Mouse (Mus musculus) hindbrain, embryonic 15.5 days (tissue): ENCODE results near the gene Rsph1. TPM values are rescaled to one million over a fixed set of nuclear protein-coding genes. Genes with fewer than 3 reads are reported as not detected.

Experiments used
- ATAC-seq: fragments of 200-750 bp; cut with Nextera tagmentation; 2 replicates; pipeline ENCODE4 v1.8.0; 2017; ENCODE audit warnings: low read depth, moderate number of reproducible peaks, moderate TSS enrichment; ENCODE audit not compliant: low FRiP score
- H3K27ac ChIP-seq: fragments of 300-500 bp; sonication (generic); replicated peaks from 2 replicates; pipeline ENCODE4 v1.5.1; 2015; ENCODE audit warnings: mild to moderate bottlenecking, inconsistent platforms
- H3K27me3 ChIP-seq: fragments of 300-500 bp; sonication (generic); 2 replicates; pipeline ENCODE4 v1.6.1; 2015; ENCODE audit warnings: control low read depth, inconsistent platforms
- H3K36me3 ChIP-seq: fragments of 300-500 bp; sonication (generic); 2 replicates; pipeline ENCODE4 v1.6.1; 2015; ENCODE audit warnings: control low read depth, inconsistent platforms
- H3K4me1 ChIP-seq: fragments of 300-500 bp; sonication (generic); replicated peaks from 2 replicates; pipeline ENCODE4 v1.6.1; 2015; ENCODE audit warnings: control low read depth, inconsistent platforms
- H3K4me2 ChIP-seq: fragments of 300-500 bp; sonication (generic); 2 replicates; pipeline ENCODE4 v1.6.1; 2015; ENCODE audit warnings: moderate library complexity, mild to moderate bottlenecking, inconsistent platforms
- H3K4me3 ChIP-seq: fragments of 300-500 bp; sonication (generic); 2 replicates; pipeline ENCODE4 v1.5.1; 2015; ENCODE audit warnings: mild to moderate bottlenecking, inconsistent platforms
- H3K9ac ChIP-seq: fragments of 300-500 bp; sonication (generic); 2 replicates; pipeline ENCODE4 v1.6.1; 2015; ENCODE audit warnings: inconsistent platforms
- H3K9me3 ChIP-seq: fragments of 300-500 bp; sonication (generic); 2 replicates; pipeline ENCODE4 v1.6.1; 2016; ENCODE audit warnings: control low read depth, inconsistent platforms
- whole genome bisulfite sequencing: fragments of 180-500 bp; shearing (Covaris S2); methylation state at CpG from one replicate; pipeline ENCODE4 v1.1.7; 2015; 5-methylcytosine and 5-hydroxymethylcytosine counted together
- polyA plus RNA-seq: library from polyadenylated mRNA; unstranded; fragments of >200 nt; fragmentation: Nextera tagmentation; extraction: Ambion mirVana; gene quantifications from 2 replicates; pipeline ENCODE4 v1.2.1, GENCODE M21; 2015

Rsph1 gene
- polyA plus RNA-seq, 1 experiment from 2014 or later = 7.5 TPM

DNA sequence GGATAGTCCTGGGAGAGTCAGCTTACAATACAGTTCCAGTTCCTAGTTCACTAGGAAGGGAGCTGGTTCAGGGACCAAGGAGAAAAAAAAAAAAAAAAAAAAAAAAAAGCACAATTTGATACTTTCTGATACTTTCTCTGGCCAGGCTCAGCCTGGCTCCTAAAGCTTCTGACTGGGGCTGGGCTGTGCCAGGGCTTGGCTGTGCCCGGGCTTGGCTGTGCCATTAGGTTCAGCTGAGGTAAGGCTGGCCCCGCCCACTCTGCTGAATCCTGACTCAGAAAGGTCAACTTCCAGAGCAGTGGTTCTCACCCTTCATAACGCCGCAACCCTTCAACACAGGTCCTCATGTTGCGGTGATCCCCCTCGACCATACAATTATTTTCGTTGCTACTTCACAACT is 16.8 kb downstream of the Rsph1 start:
- H3K4me1 ChIP-seq = 0 out of 2 replicates have a peak, but pooled peaks cover 4% of the 10 kb centered on the region
- no peaks in the 10 kb centered on the region for H3K9me3 ChIP-seq
- WGBS = 88% methylated on average over 7 of the region's 7 CpGs
- H3K4me2 ChIP-seq = no peak overlapping the region
- H3K27ac ChIP-seq = no peak overlapping the region
- ATAC-seq = no peak
- H3K9ac ChIP-seq = no peak overlapping the region
- no peaks in the 10 kb centered on the region for H3K36me3 ChIP-seq
- no peaks in the 10 kb centered on the region for H3K27me3 ChIP-seq
- no peak overlapping the region for H3K4me3 ChIP-seq

DNA sequence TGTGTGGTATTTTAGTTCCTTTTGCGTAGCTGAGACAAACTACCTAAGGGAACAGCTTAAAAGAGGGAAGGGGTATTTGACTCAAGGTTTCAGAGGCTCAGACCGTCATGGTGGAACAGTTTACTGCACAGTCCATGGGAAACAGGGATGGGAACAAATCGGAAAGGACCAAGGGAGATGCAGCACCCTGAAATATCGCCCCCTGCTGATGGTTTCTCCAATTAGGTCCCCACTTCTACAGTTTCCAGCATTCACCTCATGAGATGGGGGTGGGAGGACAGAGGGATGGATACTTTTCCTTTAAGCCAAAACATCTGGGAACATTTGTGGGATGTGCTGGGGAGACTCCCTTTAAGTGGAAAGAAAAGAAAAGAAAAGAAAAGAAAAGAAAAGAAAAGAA is 17.4 kb downstream of the Rsph1 start:
- Histone ChIP-seq H3K9me3 (no peaks in the 10 kb centered on the region), H3K9ac (no peak overlapping the region), H3K27ac (no peak overlapping the region), H3K36me3 (no peaks in the 10 kb centered on the region), H3K27me3 (no peaks in the 10 kb centered on the region), H3K4me3 (no peak overlapping the region), H3K4me2 (no peak overlapping the region), H3K4me1 (0 out of 2 replicates have a peak, but pooled peaks cover 5% of the 10 kb centered on the region)
- ATAC-seq = no peak
- WGBS = 81% methylated on average over 4 of the region's 4 CpGs

DNA sequence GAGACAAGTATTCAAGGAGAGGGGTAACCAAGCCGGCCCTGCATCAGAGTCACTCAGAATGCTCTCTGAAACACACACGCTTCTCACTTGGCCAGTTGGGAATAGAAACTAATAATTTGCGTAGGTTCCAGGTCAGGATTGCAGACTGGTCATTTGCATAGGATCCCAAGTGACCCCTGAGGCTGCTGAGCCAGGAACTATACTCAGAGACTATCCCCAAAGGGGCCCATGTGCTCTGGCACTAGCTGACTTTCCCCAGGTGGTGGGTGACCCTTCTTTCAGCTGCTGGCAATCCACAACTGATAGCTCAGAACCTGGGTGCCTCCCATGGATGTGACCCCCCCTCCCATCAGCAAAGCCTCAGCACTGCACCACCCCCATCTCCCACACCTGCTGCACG is 18.0 kb downstream of the Rsph1 start:
- WGBS = 65% methylated on average over 4 of the region's 4 CpGs
- Histone ChIP-seq H3K9me3 (no peaks in the 10 kb centered on the region), H3K4me1 (peaks cover 12% of the 10 kb centered on the region; the same call in 1 of the 2 replicates), H3K4me2 (no peak overlapping the region), H3K4me3 (no peak overlapping the region), H3K27me3 (no peaks in the 10 kb centered on the region), H3K36me3 (no peaks in the 10 kb centered on the region), H3K9ac (no peak overlapping the region), H3K27ac (no peak overlapping the region)
- no peak for ATAC-seq

DNA sequence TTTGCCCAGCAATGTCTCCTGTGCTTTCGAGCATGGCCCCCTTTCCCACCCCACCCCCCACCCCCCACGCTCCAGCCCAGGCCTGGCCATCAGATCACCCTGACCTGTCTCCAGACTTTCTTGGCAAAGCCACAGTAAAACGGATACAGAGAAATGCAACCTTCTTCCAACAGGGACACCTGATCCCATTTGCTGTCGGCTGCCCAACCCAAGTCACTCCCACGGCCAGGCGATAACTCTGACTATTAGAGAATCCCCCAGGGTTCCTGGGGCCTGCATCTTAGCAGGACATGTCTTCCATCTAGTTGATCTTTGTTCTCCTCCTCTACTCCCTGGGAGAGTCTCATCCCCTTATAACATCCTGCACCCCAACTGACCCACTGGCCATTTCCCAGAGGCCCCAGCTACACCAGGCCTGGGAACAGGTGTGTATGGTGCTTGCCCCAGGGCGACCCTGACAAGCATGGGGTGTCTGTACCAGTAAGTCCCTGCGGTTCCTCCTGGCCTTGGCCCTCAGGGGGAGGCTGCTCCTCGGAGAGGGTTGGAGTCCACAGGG is 18.8 kb downstream of the Rsph1 start:
- no peaks in the 10 kb centered on the region for H3K36me3 ChIP-seq
- no peaks in the 10 kb centered on the region for H3K27me3 ChIP-seq
- H3K4me2 ChIP-seq = no peak overlapping the region
- 88% methylated on average over 9 of the region's 9 CpGs for WGBS
- no peak for ATAC-seq
- H3K4me1 ChIP-seq = peaks cover 12% of the 10 kb centered on the region; the same call in 1 of the 2 replicates
- H3K9me3 ChIP-seq = no peaks in the 10 kb centered on the region
- H3K27ac ChIP-seq = no peak overlapping the region
- no peak overlapping the region for H3K9ac ChIP-seq
- no peak overlapping the region for H3K4me3 ChIP-seq

DNA sequence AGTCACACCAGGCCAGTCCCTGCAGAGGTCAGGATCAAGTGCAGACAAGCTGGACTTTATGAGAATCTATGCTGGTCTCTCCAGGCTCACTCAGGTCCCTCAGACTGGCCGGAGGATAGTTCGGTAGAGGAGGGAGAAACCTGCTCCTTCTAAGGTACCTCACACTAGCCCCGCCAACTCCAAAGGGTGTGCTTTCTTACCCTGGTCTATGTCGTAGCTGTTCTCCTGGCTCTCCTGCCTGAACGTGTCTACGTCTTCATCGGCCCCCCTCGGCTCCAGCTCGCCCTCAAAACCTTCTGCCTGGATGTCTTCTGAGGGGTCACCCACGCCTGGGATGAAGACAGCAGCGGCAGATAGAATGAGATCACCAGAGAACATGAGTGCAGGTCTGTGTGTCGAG is 19.3 kb downstream of the Rsph1 start:
- WGBS = 93% methylated on average over 12 of the region's 12 CpGs
- no peak overlapping the region for H3K4me3 ChIP-seq

DNA sequence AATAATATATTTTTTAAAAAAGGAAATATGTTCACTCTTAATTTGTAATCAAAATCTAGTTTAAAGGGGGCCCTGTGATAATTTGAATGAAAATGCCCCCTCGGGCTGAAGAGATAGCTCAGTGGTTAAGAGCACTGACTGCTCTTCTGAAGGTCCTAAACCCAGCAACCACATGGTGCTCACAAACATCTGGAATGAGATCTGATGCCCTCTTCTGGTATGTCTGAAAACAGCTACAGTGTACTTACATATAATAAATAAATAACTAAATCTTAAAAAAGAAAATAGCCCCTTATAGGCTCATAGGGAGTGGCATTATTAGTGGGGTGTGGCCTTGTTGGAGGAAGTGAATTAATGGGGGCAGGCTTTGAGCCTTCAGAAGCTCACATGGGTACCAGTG is 20.0 kb downstream of the Rsph1 start:
- Histone ChIP-seq H3K4me2 (no peak overlapping the region), H3K27ac (no peak overlapping the region), H3K27me3 (no peaks in the 10 kb centered on the region), H3K4me3 (no peak overlapping the region), H3K4me1 (peaks cover 8% of the 10 kb centered on the region; the same call in 1 of the 2 replicates), H3K9ac (no peak overlapping the region), H3K36me3 (no peaks in the 10 kb centered on the region), H3K9me3 (no peaks in the 10 kb centered on the region)
- WGBS = 86% methylated on average over 1 of the region's 1 CpGs
- no peak for ATAC-seq

More for the DNA sequence above, 19.3 kb downstream of the Rsph1 start:
- H3K27ac ChIP-seq = no peak overlapping the region
- ATAC-seq = no peak
- no peak overlapping the region for H3K4me2 ChIP-seq
- H3K27me3 ChIP-seq = no peaks in the 10 kb centered on the region
- no peaks in the 10 kb centered on the region for H3K9me3 ChIP-seq
- no peaks in the 10 kb centered on the region for H3K36me3 ChIP-seq
- H3K9ac ChIP-seq = no peak overlapping the region
- H3K4me1 ChIP-seq = peaks cover 11% of the 10 kb centered on the region; the same call in 1 of the 2 replicates

DNA sequence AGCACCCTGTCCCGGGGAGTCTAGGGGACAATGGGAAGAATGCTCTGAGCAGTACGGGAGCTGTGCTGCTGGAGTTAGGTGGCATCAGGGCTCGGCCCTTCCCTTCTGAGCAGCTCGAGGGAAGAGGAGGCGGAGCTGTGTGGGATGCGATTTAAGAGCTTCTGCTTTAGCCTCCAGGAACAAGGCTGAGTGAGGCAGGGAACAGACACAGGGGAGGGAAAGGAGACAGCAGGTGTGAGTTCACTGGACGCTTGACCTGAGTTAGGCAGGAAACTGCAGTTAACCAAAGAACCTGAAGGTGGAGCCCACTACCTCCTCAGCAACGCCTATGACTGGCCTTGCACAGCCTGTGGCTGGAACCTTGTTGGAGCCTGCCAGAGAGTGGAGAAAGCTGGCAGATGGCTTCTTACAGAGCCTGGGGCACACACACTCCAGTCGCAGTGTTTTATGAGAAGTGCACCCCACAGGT is 22.7 kb downstream of the Rsph1 start:
- H3K4me1 ChIP-seq = peaks cover 8% of the 10 kb centered on the region; the same call in 1 of the 2 replicates
- 7% methylated on average over 9 of the region's 9 CpGs for WGBS
- H3K9me3 ChIP-seq = no peaks in the 10 kb centered on the region
- H3K36me3 ChIP-seq = no peaks in the 10 kb centered on the region
- ATAC-seq = peak; percentile 81
- peak overlapping the region; percentile 20 for H3K4me2 ChIP-seq
- H3K27me3 ChIP-seq = no peaks in the 10 kb centered on the region
- no peak overlapping the region for H3K9ac ChIP-seq
- no peak overlapping the region for H3K27ac ChIP-seq
- no peak overlapping the region for H3K4me3 ChIP-seq

DNA sequence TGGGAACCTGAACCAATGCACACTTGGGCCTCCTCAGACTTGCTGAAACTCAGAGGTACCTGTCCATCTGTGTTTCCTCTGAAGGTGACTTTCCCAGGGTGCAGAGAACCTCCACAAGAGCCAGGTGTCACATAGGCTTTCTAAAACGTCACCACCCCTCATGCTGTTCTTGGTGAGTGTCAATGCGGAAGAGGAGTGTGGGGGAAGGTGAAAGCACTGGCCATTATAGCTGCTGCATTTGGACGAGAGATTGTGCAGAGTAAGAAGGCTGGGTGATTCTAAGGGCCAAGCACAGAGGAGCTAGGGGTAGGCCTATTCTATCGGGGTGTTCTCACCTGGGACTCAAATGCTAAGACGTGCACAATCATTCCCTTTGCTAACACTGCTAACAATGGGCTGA is 23.2 kb downstream of the Rsph1 start:
- Histone ChIP-seq H3K9ac (no peak overlapping the region), H3K36me3 (no peaks in the 10 kb centered on the region)
- 67% methylated on average over 5 of the region's 5 CpGs for WGBS

DNA sequence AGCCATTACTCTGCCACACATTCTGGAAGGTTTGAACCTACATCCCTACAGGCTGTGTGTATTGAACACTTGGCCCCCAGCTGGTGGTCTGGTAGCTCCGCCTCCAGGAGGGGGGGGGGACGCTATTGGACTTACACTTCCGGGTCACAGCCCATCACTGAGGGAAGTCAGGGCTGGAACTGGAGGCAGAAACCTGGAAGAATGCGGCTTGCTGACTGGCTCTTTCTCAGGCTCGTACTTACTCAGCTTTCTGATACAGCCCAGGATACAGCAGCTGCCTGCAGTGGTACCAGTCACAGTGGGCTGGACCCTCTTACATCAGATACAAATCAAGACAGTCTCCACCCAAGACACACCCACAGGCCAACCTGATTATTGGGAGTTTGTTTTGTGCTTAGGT is 30.0 kb downstream of the Rsph1 start:
- 35% methylated on average over 5 of the region's 5 CpGs for WGBS
- no peak overlapping the region for H3K4me2 ChIP-seq
- ATAC-seq = no peak
- no peaks in the 10 kb centered on the region for H3K9me3 ChIP-seq
- H3K4me1 ChIP-seq = no peaks in the 10 kb centered on the region
- H3K9ac ChIP-seq = no peak overlapping the region
- no peak overlapping the region for H3K27ac ChIP-seq
- no peaks in the 10 kb centered on the region for H3K27me3 ChIP-seq
- no peak overlapping the region for H3K4me3 ChIP-seq
- no peaks in the 10 kb centered on the region for H3K36me3 ChIP-seq

More for the DNA sequence above, 23.2 kb downstream of the Rsph1 start:
- no peak overlapping the region for H3K4me2 ChIP-seq
- peaks cover 8% of the 10 kb centered on the region; the same call in 1 of the 2 replicates for H3K4me1 ChIP-seq
- no peaks in the 10 kb centered on the region for H3K9me3 ChIP-seq
- no peak overlapping the region for H3K27ac ChIP-seq
- ATAC-seq = no peak
- no peaks in the 10 kb centered on the region for H3K27me3 ChIP-seq
- H3K4me3 ChIP-seq = no peak overlapping the region

DNA sequence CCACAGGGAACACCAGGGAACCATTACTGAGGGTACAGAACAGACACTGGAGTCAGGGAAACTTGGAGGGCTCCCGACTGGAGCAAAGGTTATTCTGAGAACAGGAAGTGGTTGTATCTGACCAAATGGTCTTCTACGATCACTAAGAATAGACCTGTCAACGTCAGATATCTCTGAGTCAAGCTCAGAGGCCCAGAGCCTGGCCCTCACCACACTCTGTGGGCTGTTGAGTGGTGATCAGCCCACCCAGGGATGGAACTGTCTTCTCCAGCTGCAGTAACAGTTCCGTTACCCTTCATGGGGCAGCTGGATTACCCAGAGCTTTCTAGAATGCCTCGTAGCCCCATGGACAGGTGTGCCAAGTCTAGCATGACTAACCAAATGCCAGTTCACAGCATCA is 31.9 kb downstream of the Rsph1 start:
- no peak for ATAC-seq
- Histone ChIP-seq H3K4me3 (no peak overlapping the region), H3K27me3 (no peaks in the 10 kb centered on the region), H3K9me3 (no peaks in the 10 kb centered on the region), H3K36me3 (no peaks in the 10 kb centered on the region), H3K4me2 (no peak overlapping the region), H3K27ac (no peak overlapping the region), H3K9ac (no peak overlapping the region), H3K4me1 (no peaks in the 10 kb centered on the region)
- 84% methylated on average over 5 of the region's 5 CpGs for WGBS

DNA sequence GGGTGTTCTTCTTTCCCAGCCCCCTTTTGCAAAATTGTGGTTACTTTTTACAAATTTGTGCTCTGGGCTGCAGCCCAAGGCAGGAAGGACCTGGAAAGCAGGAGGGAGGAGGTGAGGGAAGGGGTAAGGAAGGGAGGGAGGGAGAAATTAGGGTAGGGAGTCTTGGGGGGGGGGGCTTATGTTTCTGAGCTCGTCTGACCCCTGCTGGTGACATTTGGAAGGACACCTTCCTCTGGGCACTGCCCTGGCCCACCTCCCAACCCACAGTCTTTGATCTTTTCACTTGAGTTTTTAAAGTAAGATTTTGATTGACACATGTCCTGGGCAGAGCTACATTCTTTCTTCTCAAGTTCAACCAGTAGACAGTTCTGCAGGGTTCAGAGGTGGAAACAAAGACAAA is 34.4 kb downstream of the Rsph1 start:
- Histone ChIP-seq H3K27me3 (no peaks in the 10 kb centered on the region), H3K4me1 (no peaks in the 10 kb centered on the region), H3K4me3 (no peak overlapping the region), H3K9me3 (no peaks in the 10 kb centered on the region), H3K4me2 (no peak overlapping the region), H3K27ac (no peak overlapping the region), H3K36me3 (no peaks in the 10 kb centered on the region), H3K9ac (no peak overlapping the region)
- 8% methylated on average over 1 of the region's 1 CpGs for WGBS
- no peak for ATAC-seq

DNA sequence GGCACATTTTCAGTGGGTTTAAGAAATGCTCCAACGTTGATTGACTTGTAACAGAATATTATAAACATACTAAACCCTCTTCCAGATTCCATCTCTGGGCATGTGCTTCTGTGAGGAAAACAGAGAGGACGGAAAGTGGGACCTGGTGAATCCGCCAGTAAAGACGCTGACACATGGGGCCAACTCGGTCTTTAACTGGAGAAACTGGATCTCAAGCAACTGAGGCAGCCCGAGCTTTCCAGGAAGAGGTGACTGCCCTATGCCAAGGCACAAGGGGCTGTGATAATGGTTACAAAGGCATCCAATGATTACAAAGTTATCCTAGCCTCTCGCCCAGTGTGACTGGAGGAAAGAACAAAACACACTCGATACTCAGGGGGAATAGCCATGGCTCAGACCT is 36.0 kb downstream of the Rsph1 start:
- Histone ChIP-seq H3K4me1 (no peaks in the 10 kb centered on the region), H3K9me3 (no peaks in the 10 kb centered on the region), H3K4me3 (no peak overlapping the region), H3K27me3 (no peaks in the 10 kb centered on the region), H3K9ac (no peak overlapping the region), H3K4me2 (no peak overlapping the region), H3K36me3 (no peaks in the 10 kb centered on the region), H3K27ac (no peak overlapping the region)
- no peak for ATAC-seq
- WGBS = 87% methylated on average over 8 of the region's 8 CpGs
